Mouse (Mus musculus) CH12.LX (cell line): ENCODE results near the gene Tnrc6b. TPM values are rescaled to one million over a fixed set of nuclear protein-coding genes. Genes with fewer than 3 reads are reported as not detected.

Experiments used
- DNase-seq: peaks from one replicate; pipeline ENCODE4 v3.0.0-alpha.2; 2013; ENCODE audit errors: extremely low read depth
- H3K27ac ChIP-seq: 2 replicates; pipeline ENCODE4 v1.5.1; 2012; ENCODE audit warnings: low read depth, mild to moderate bottlenecking, control low read depth, moderate library complexity; ENCODE audit not compliant: insufficient read depth
- H3K27me3 ChIP-seq: replicated peaks from 2 replicates; pipeline ENCODE3; 2012; ENCODE audit warnings: inconsistent platforms
- H3K36me3 ChIP-seq, 2 experiments: replicated peaks in 1 of 2; 2 replicates each; pipeline versions ENCODE3 to v1.6.1; 2012; ENCODE audit warnings: inconsistent platforms in 1 of 2, low read length in 1 of 2, mild to moderate bottlenecking in 1 of 2, mixed read lengths in 1 of 2, moderate library complexity in 1 of 2; ENCODE audit not compliant: control insufficient read depth in 1 of 2, insufficient read depth in 1 of 2
- H3K4me1 ChIP-seq, 2 experiments: 2 replicates each; pipeline ENCODE4 v1.6.1; 2012; ENCODE audit warnings: inconsistent platforms in 1 of 2, moderate library complexity in 1 of 2; ENCODE audit not compliant: insufficient read depth in 2 of 2, control insufficient read depth in 1 of 2
- H3K4me2 ChIP-seq: 2 replicates; pipeline ENCODE4 v1.6.1; 2012; ENCODE audit warnings: low read depth, mild to moderate bottlenecking, control low read depth; ENCODE audit not compliant: poor library complexity, insufficient read depth, severe bottlenecking
- H3K4me3 ChIP-seq, 3 experiments: fragments of 150-350 bp in 1 of 3; sonication (generic) in 1 of 3; replicated peaks in 1 of 3; 2 replicates each; pipeline versions ENCODE3 to v1.5.1; 2011 to 2012; ENCODE audit warnings: low read depth in 2 of 3, low read length in 2 of 3, mild to moderate bottlenecking in 2 of 3, moderate library complexity in 2 of 3, control low read depth in 1 of 3, improper control_type of control experiment in 1 of 3, inconsistent platforms in 1 of 3, mixed read lengths in 1 of 3; ENCODE audit not compliant: poor library complexity in 1 of 3
- H3K79me2 ChIP-seq: replicated peaks from 2 replicates; pipeline ENCODE4 v1.6.1; 2012; ENCODE audit warnings: mild to moderate bottlenecking, moderate library complexity; ENCODE audit not compliant: control insufficient read depth, poor library complexity, insufficient read depth, severe bottlenecking; ENCODE audit errors: extremely low read depth
- H3K9ac ChIP-seq: 2 replicates; pipeline ENCODE4 v1.6.1; 2012; ENCODE audit warnings: low read depth, mild to moderate bottlenecking, control low read depth, moderate library complexity; ENCODE audit not compliant: insufficient read depth
- H3K9me3 ChIP-seq: replicated peaks from 2 replicates; pipeline ENCODE3; 2012; ENCODE audit warnings: low read length, inconsistent platforms, mixed read lengths
- BHLHE40 ChIP-seq: IDR thresholded peaks from 2 replicates; pipeline ENCODE4 v1.6.1; 2011; ENCODE audit warnings: mild to moderate bottlenecking, low read depth, low read length, improper control_type of control experiment
- CHD1 ChIP-seq: IDR thresholded peaks from 2 replicates; pipeline ENCODE4 v1.6.1; 2012; ENCODE audit warnings: low read depth, low read length, improper control_type of control experiment, inconsistent platforms
- E2F4 ChIP-seq: IDR thresholded peaks from 2 replicates; pipeline ENCODE4 v1.6.1; 2011; ENCODE audit warnings: low read depth, low read length, improper control_type of control experiment; ENCODE audit not compliant: insufficient replicate concordance
- ELF1 ChIP-seq: IDR thresholded peaks from 2 replicates; pipeline ENCODE4 v1.6.1; 2014; ENCODE audit warnings: low read depth, mild to moderate bottlenecking, inconsistent platforms, low read length, improper control_type of control experiment
- EP300 ChIP-seq: IDR thresholded peaks from 2 replicates; pipeline ENCODE4 v1.6.1; 2011; ENCODE audit warnings: low read length, improper control_type of control experiment
- ETS1 ChIP-seq: conservative IDR thresholded peaks from 2 replicates; pipeline ENCODE4 v1.6.1; 2012; ENCODE audit warnings: low read depth, mild to moderate bottlenecking, inconsistent platforms, low read length, improper control_type of control experiment, moderate library complexity
- HCFC1 ChIP-seq: IDR thresholded peaks from 2 replicates; pipeline ENCODE4 v1.6.1; 2012; ENCODE audit warnings: low read depth, mild to moderate bottlenecking, inconsistent platforms, low read length, improper control_type of control experiment
- JUN ChIP-seq: IDR thresholded peaks from 2 replicates; pipeline ENCODE4 v1.6.1; 2011; ENCODE audit warnings: low read depth, mild to moderate bottlenecking, low read length, improper control_type of control experiment, moderate library complexity; ENCODE audit not compliant: insufficient read depth
- MAX ChIP-seq: IDR thresholded peaks from 2 replicates; pipeline ENCODE4 v1.6.1; 2011; ENCODE audit warnings: low read length, improper control_type of control experiment
- MAZ ChIP-seq: IDR thresholded peaks from 2 replicates; pipeline ENCODE4 v1.6.1; 2012; ENCODE audit warnings: low read depth, mild to moderate bottlenecking, inconsistent platforms, low read length, improper control_type of control experiment, moderate library complexity
- MEF2A ChIP-seq: IDR thresholded peaks from 2 replicates; pipeline ENCODE4 v1.6.1; 2014; ENCODE audit warnings: low read depth, mild to moderate bottlenecking, inconsistent platforms, low read length, improper control_type of control experiment, borderline replicate concordance
- MXI1 ChIP-seq: IDR thresholded peaks from 2 replicates; pipeline ENCODE4 v1.6.1; 2011; ENCODE audit warnings: mild to moderate bottlenecking, low read depth, low read length, improper control_type of control experiment
- MYC ChIP-seq: IDR thresholded peaks from 2 replicates; pipeline ENCODE4 v1.6.1; 2011; ENCODE audit warnings: low read depth, mild to moderate bottlenecking, improper control_type of control experiment, low read length
- NELFE ChIP-seq: IDR thresholded peaks from 2 replicates; pipeline ENCODE4 v1.6.1; 2011; ENCODE audit warnings: low read depth, low read length, improper control_type of control experiment
- NRF1 ChIP-seq: IDR thresholded peaks from 2 replicates; pipeline ENCODE4 v1.6.1; 2014; ENCODE audit warnings: low read depth, mild to moderate bottlenecking, inconsistent platforms, low read length, improper control_type of control experiment, moderate library complexity
- POLR2AphosphoS2 ChIP-seq: IDR thresholded peaks from 2 replicates; pipeline ENCODE4 v1.6.1; 2011; ENCODE audit warnings: low read depth, low read length, improper control_type of control experiment
- RAD21 ChIP-seq: IDR thresholded peaks from 2 replicates; pipeline ENCODE4 v1.6.1; 2011; ENCODE audit warnings: low read depth, mild to moderate bottlenecking, low read length, improper control_type of control experiment, moderate library complexity
- RCOR1 ChIP-seq: conservative IDR thresholded peaks from 2 replicates; pipeline ENCODE4 v1.6.1; 2012; ENCODE audit warnings: low read depth, mild to moderate bottlenecking, inconsistent platforms, low read length, improper control_type of control experiment
- TCF12 ChIP-seq: IDR thresholded peaks from 2 replicates; pipeline ENCODE4 v1.6.1; 2014; ENCODE audit warnings: low read depth, mild to moderate bottlenecking, inconsistent platforms, low read length, improper control_type of control experiment
- USF1 ChIP-seq: IDR thresholded peaks from 2 replicates; pipeline ENCODE4 v1.6.1; 2014; ENCODE audit warnings: low read depth, mild to moderate bottlenecking, inconsistent platforms, low read length, improper control_type of control experiment
- USF2 ChIP-seq: conservative IDR thresholded peaks from 2 replicates; pipeline ENCODE4 v1.6.1; 2011; ENCODE audit warnings: low read depth, low read length, improper control_type of control experiment
- ZC3H11A ChIP-seq: IDR thresholded peaks from 2 replicates; pipeline ENCODE4 v1.6.1; 2012; ENCODE audit warnings: low read depth, mild to moderate bottlenecking, inconsistent platforms, low read length, improper control_type of control experiment
- ZKSCAN1 ChIP-seq: IDR thresholded peaks from 2 replicates; pipeline ENCODE4 v1.6.1; 2012; ENCODE audit warnings: low read depth, inconsistent platforms, low read length, improper control_type of control experiment, borderline replicate concordance
- ZMIZ1 ChIP-seq: IDR thresholded peaks from 2 replicates; pipeline ENCODE4 v1.6.1; 2012; ENCODE audit warnings: low read depth, mild to moderate bottlenecking, inconsistent platforms, low read length, improper control_type of control experiment
- dilution Hi-C: fragments of 300-500 bp; cut with MboI; formaldehyde crosslinking; loops from 2 replicates; pipeline ENCODE4 v1.14.3; 2020; ENCODE audit warnings: low sequenced_read_pairs; ENCODE audit not compliant: extremely low pct_unique_long_range_greater_than_20kb, extremely low pct_ligation_motif_present
- in situ Hi-C: fragments of 300-500 bp; cut with MboI; formaldehyde crosslinking; loops from 3 replicates; pipeline ENCODE4 v1.14.3; 2019; ENCODE audit warnings: low sequenced_read_pairs, low pct_ligation_motif_present, low pct_unique_long_range_greater_than_20kb, mixed read lengths
- polyA plus RNA-seq: library from polyadenylated mRNA; unstranded; fragments of >175 nt; gene quantifications from 2 replicates; pipeline ENCODE4 v1.2.1, GENCODE M21; 2012; ENCODE audit warnings: low read depth; ENCODE audit not compliant: insufficient read length
- total RNA-seq, 2 experiments: library from RNA; depleted of rRNA; stranded (reverse); fragments of 300-350 nt in 1 of 2; fragments of >200 nt in 1 of 2; gene quantifications; 2 replicates each; pipeline ENCODE4 v1.2.3; 2012 to 2014

Tnrc6b gene
- total and polyA plus RNA-seq, 3 experiments = 6.0 to 17.1 (median 16.1) TPM

DNA sequence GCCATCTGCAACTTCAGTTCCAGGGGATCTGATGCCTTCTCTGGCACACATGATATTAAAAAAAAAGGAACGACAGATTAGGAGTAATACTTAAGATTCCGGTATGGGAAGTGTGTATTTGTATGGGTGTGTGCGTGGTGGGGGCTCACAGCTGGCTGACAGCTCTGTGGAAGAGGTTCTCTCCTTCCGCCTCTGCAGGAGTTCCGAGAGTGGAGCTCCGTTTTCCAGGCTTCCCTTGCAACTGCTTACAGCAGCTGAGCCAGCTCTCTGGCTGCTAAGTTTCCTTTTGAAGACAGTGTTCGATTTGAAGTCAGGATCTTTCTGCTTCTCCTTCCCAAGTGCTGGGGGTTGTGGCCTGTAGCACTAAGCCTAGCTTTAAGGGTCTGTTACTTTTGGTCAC, 238.9 kb downstream of the Tnrc6b start:
- peaks cover 11 to 30% of the 10 kb centered on the region in 2 experiments for H3K4me1 ChIP-seq
- peaks cover 29% of the 10 kb centered on the region for H3K79me2 ChIP-seq
- in situ Hi-C loops (loop anchor here (25.0 kb wide), 1 partner anchor 688 kb away; the partner anchor contains the start of genes Atf4 and Rps19bp1), dilution Hi-C loops (no loop called here)
- DNase-seq = no peak
- no peaks in the 10 kb centered on the region for H3K27me3 ChIP-seq
- no peak overlapping the region for H3K9ac ChIP-seq
- no peaks in the 10 kb centered on the region for H3K9me3 ChIP-seq
- no peak overlapping the region for H3K27ac ChIP-seq
- no peak for TF ChIP-seq USF2
- H3K4me2 ChIP-seq = peak overlapping the region; percentile 88; the same call in 1 of the 2 replicates
- H3K4me3 ChIP-seq = peak overlapping the region in 2 of 3 experiments; percentile 84 to 92
- peaks cover 29 to 46% of the 10 kb centered on the region in 2 experiments for H3K36me3 ChIP-seq

DNA sequence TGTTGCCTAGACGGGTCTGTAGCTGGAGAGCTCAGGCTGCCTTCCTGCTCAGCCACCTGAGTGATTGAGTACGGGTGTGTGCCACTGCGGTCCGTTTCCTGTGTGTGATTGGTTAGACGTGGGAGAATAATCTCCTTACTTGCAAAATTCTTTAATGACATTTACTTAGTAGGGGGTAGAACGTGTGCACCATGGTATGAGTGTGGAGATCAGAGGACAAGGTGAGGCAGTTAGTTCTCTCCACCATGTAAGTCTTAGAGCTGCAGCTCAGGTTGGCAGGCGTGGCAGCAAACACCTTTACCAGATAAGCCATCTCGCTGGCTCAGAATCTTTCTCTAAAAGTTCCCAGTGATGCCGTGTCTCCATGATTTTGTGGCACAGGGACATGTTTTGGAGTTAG, 242.9 kb downstream of the Tnrc6b start:
- Histone ChIP-seq H3K36me3 (peaks cover 56 to 83% of the 10 kb centered on the region in 2 experiments), H3K27me3 (no peaks in the 10 kb centered on the region), H3K4me3 (no peak overlapping the region), H3K4me1 (peaks cover 11 to 17% of the 10 kb centered on the region in 2 experiments), H3K9ac (no peak overlapping the region), H3K27ac (no peak overlapping the region), H3K9me3 (no peaks in the 10 kb centered on the region), H3K4me2 (no peak overlapping the region), H3K79me2 (peaks cover 30% of the 10 kb centered on the region)
- no peak for DNase-seq
- TF ChIP-seq ETS1 (no peak), EP300 (no peak), ZKSCAN1 (no peak), MAX (no peak), MYC (no peak), USF1 (no peak), BHLHE40 (no peak), CHD1 (no peak), TCF12 (no peak), HCFC1 (no peak), NELFE (no peak)
- in situ Hi-C loops = loop anchor here (25.0 kb wide), 1 partner anchor 692 kb away; the partner anchor contains the start of genes Atf4 and Rps19bp1
- dilution Hi-C loops = no loop called here

DNA sequence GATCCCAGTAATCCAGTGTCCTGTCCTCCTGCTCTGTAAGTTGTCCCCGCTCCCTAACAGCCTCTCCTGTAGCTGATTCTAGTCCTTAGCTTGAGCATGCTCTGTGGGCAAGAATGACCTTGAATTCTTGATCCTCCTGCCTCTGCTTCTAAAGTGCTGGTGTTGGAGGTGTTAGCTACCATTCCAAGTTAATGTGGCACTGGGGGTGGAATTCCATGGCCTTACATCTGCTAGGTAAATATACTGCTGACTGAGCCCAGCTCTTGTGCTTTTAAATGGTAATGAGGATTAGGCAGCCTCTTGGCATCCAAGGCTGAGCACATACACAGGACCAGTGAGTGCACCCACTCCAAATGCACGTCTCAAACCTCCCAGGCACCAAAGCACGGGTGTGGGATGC, 243.7 kb downstream of the Tnrc6b start:
- H3K27me3 ChIP-seq = no peaks in the 10 kb centered on the region
- H3K9me3 ChIP-seq = no peaks in the 10 kb centered on the region
- peaks cover 23% of the 10 kb centered on the region for H3K79me2 ChIP-seq
- no peak overlapping the region for H3K4me2 ChIP-seq
- H3K27ac ChIP-seq = no peak overlapping the region
- no peak overlapping the region for H3K4me3 ChIP-seq
- peaks cover 62 to 88% of the 10 kb centered on the region in 2 experiments for H3K36me3 ChIP-seq
- in situ Hi-C loops (loop anchor here (25.0 kb wide), 1 partner anchor 693 kb away; the partner anchor contains the start of genes Atf4 and Rps19bp1), dilution Hi-C loops (no loop called here)
- no peak overlapping the region for H3K9ac ChIP-seq
- H3K4me1 ChIP-seq = peaks cover 5 to 20% of the 10 kb centered on the region in 2 experiments
- DNase-seq = no peak
- TF ChIP-seq USF1 (no peak), MXI1 (no peak), JUN (no peak), HCFC1 (no peak), ZC3H11A (no peak), BHLHE40 (no peak), ELF1 (no peak), MEF2A (no peak), RCOR1 (no peak), MAZ (no peak), TCF12 (no peak), NRF1 (no peak), USF2 (no peak), ZMIZ1 (no peak), ETS1 (no peak), RAD21 (no peak), E2F4 (no peak), CHD1 (no peak), POLR2AphosphoS2 (no peak)
